Mouse (Mus musculus) stomach, embryonic 16.5 days (tissue): Measurements from ENCODE around the gene Etl4. TPM values are rescaled to one million over a fixed set of nuclear protein-coding genes. Genes with fewer than 3 reads are reported as not detected.

Experiments
- ATAC-seq: fragments of 200-750 bp; cut with Nextera tagmentation; 2 replicates; pipeline ENCODE4 v1.8.0; 2017; ENCODE audit warnings: moderate number of reproducible peaks, moderate TSS enrichment; ENCODE audit not compliant: insufficient read depth, low FRiP score
- H3K27ac ChIP-seq: fragments of 300-500 bp; sonication (generic); 2 replicates; pipeline ENCODE4 v1.5.1; 2014; ENCODE audit warnings: low read length
- H3K27me3 ChIP-seq: fragments of 300-500 bp; sonication (generic); 2 replicates; pipeline ENCODE4 v1.6.1; 2014; ENCODE audit warnings: low read length, control low read depth, mixed read lengths; ENCODE audit not compliant: control insufficient read depth, insufficient read depth
- H3K36me3 ChIP-seq: fragments of 300-500 bp; sonication (generic); 2 replicates; pipeline ENCODE4 v1.6.1; 2014; ENCODE audit warnings: low read length; ENCODE audit not compliant: control insufficient read depth, insufficient read depth
- H3K4me1 ChIP-seq: fragments of 300-500 bp; sonication (generic); 2 replicates; pipeline ENCODE4 v1.6.1; 2014; ENCODE audit warnings: low read length, control low read depth, mixed read lengths; ENCODE audit not compliant: control insufficient read depth, insufficient read depth
- H3K4me2 ChIP-seq: fragments of 300-500 bp; sonication (generic); 2 replicates; pipeline ENCODE4 v1.6.1; 2014; ENCODE audit warnings: low read depth, low read length, mixed read lengths
- H3K4me3 ChIP-seq: fragments of 300-500 bp; sonication (generic); replicated peaks from 2 replicates; pipeline ENCODE4 v1.5.1; 2014; ENCODE audit warnings: mild to moderate bottlenecking, low read length
- H3K9ac ChIP-seq: fragments of 300-500 bp; sonication (generic); 2 replicates; pipeline ENCODE4 v1.6.1; 2014; ENCODE audit warnings: low read length
- H3K9me3 ChIP-seq: fragments of 300-500 bp; sonication (generic); replicated peaks from 2 replicates; pipeline ENCODE4 v1.6.1; 2016; ENCODE audit warnings: low read length, control low read depth; ENCODE audit not compliant: control insufficient read depth
- WGBS: fragments of 180-500 bp; shearing (Covaris S2); extraction: QIAGEN DNeasy Blood & Tissue Kit; methylation state at CpG from one replicate; pipeline ENCODE4 v1.1.7; 2014; 5-methylcytosine and 5-hydroxymethylcytosine counted together
- polyA plus RNA-seq: library from polyadenylated mRNA; unstranded; fragments of >200 nt; fragmentation: Nextera tagmentation; extraction: Ambion mirVana; gene quantifications from 2 replicates; pipeline ENCODE4 v1.2.1, GENCODE M21; 2015

Gene Etl4
- polyA plus RNA-seq, 1 experiment from 2014 or later: 37.3 TPM

DNA sequence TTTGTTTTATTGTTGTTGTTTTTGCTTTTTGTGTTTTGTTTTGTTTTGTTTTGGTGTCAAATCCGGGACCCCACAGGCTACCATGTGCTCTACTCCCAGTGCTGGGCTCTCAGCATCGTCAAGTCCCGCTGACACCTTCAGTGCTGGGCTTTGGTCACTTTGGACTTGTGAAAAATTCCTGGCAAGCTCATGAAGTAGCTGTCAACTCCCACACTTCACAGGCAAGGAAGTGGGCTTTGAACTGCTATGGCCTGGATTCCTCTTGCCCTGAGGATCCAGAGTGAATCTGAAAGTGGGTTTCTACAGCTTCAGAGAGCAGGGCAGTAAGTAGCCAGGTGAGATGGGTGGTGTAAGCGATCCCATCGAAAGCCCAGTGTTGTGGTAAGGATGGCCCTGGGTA is 649.5 kb downstream of the Etl4 start:
- Histone ChIP-seq H3K36me3 (no peaks in the 10 kb centered on the region), H3K4me3 (no peak overlapping the region), H3K4me1 (peaks cover 17% of the 10 kb centered on the region), H3K9me3 (no peaks in the 10 kb centered on the region), H3K27ac (peak overlapping the region; percentile 87), H3K9ac (no peak overlapping the region), H3K4me2 (peak overlapping the region; percentile 24; the same call in 1 of the 2 replicates), H3K27me3 (no peaks in the 10 kb centered on the region)
- no peak for ATAC-seq
- 71% methylated on average over 5 of the region's 5 CpGs for WGBS

DNA sequence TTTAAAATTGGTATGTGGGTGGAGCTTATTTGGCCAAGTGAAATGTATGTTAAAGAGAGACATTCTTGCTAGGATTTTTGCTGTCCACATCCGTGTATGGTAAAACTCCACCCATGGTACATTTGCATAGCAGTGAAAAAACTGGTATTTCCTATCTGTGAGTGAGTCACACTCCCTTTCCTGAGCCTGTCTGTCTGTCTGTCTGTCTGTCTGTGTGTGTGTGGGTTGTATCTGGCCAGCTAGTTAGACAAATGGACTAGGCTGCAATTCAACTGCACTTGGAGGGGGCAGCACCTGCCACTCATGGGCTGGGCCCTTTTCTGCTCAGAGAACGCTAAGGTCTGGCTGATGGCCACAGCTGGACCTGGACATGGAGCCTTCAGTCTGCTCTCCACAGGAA is 650.1 kb downstream of the Etl4 start:
- 26% methylated on average over 2 of the region's 2 CpGs for WGBS
- H3K4me1 ChIP-seq: peaks cover 17% of the 10 kb centered on the region
- H3K27ac ChIP-seq: peak overlapping the region; percentile 87
- H3K4me2 ChIP-seq: peak overlapping the region; percentile 24; the same call in 1 of the 2 replicates
- no peaks in the 10 kb centered on the region for H3K27me3 ChIP-seq
- H3K36me3 ChIP-seq: no peaks in the 10 kb centered on the region
- peak; percentile 68 for ATAC-seq
- no peak overlapping the region for H3K9ac ChIP-seq
- no peak overlapping the region for H3K4me3 ChIP-seq
- H3K9me3 ChIP-seq: no peaks in the 10 kb centered on the region

DNA sequence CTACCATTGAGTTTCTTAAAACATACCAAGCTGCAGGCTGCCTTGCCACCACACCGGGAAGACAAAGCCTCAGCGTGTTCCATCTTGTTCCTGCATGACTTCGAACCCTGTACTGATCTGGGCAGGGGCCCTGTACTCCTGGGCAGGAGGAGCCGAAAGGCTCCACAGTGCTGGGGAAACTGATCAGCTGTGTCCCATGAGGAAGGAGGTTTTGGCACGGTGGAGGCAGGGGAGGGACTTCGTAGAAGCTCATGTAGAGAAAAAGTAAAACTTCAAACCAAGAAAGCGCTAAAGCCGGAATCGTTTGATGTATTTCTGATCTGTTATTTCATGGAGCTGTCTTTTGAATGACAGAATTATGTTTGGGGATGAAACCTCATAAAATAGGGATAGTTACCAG is 651.0 kb downstream of the Etl4 start:
- no peak for ATAC-seq
- no peaks in the 10 kb centered on the region for H3K36me3 ChIP-seq
- H3K9me3 ChIP-seq: no peaks in the 10 kb centered on the region
- H3K4me2 ChIP-seq: no peak overlapping the region
- 88% methylated on average over 9 of the region's 9 CpGs for WGBS
- H3K9ac ChIP-seq: no peak overlapping the region
- H3K4me3 ChIP-seq: no peak overlapping the region
- H3K4me1 ChIP-seq: peaks cover 17% of the 10 kb centered on the region
- no peak overlapping the region for H3K27ac ChIP-seq
- no peaks in the 10 kb centered on the region for H3K27me3 ChIP-seq

DNA sequence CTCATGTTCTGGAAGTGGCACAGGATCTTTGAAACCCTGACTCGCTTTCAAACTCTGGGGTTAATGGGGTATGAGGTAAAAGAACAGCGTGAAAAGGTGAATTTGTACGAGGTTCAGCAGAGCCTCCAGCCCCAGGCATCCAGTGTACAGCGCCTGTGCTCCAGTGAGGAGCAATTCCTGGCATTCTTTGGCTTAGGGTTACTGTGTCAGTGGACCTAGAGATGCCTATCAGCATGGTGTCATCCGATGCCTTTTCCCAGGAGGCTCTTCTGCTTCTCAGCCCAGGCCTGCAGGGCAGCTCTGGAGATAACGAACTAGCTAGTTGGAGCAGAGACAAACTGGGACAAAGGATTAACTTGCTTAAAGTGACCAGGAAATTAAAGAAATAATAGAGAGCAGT is 653.5 kb downstream of the Etl4 start:
- H3K36me3 ChIP-seq: no peaks in the 10 kb centered on the region

DNA sequence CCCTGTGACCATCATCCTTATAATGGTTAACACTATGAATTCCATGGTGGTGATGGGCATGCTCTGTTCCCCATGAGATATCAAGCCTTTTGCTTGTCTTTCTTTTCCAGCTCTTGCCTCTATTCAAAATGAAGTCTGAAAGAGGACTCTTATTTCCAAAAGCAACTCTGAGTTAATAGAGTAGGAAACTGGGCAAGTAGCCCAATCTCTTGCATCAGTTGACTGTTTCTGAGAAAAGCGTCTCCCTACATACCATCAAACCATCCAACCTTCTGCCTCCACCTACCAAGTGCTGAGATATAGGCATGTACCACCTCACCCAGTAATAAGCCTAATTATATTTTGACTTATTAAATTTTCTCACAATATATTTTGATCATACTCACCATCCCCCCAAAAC is 658.9 kb downstream of the Etl4 start:
- no peak overlapping the region for H3K27ac ChIP-seq
- no peak overlapping the region for H3K4me3 ChIP-seq
- H3K9ac ChIP-seq: no peak overlapping the region
- ATAC-seq: no peak
- WGBS: 72% methylated on average over 1 of the region's 1 CpGs
- H3K27me3 ChIP-seq: no peaks in the 10 kb centered on the region
- no peaks in the 10 kb centered on the region for H3K4me1 ChIP-seq
- H3K36me3 ChIP-seq: no peaks in the 10 kb centered on the region
- H3K4me2 ChIP-seq: no peak overlapping the region
- no peaks in the 10 kb centered on the region for H3K9me3 ChIP-seq

More for the DNA sequence above, 653.5 kb downstream of the Etl4 start:
- H3K27me3 ChIP-seq: no peaks in the 10 kb centered on the region
- H3K27ac ChIP-seq: no peak overlapping the region; the same call in 1 of the 2 replicates
- ATAC-seq: no peak
- no peaks in the 10 kb centered on the region for H3K9me3 ChIP-seq
- H3K9ac ChIP-seq: no peak overlapping the region
- peaks cover 17% of the 10 kb centered on the region for H3K4me1 ChIP-seq
- H3K4me2 ChIP-seq: no peak overlapping the region
- H3K4me3 ChIP-seq: no peak overlapping the region
- WGBS: 33% methylated on average over 6 of the region's 6 CpGs

DNA sequence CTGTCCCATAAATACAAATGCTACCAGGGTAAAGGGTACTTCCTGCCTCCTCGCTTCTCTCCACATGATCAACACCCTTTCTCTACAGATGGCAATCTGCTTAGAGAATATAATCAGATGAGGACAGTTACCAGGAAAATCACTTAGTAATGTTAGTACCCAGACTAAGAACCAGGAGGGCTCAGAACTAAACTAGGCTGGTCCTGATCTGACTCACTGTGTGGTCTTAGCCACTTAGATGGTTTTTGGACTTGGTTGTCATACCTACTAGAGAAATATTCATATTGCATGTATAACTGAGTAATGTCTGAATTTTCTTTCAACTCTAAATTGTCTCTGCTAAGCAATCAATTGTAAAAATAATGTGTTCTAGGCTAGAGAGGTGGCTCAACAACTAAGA is 662.4 kb downstream of the Etl4 start:
- no peak overlapping the region for H3K4me3 ChIP-seq
- H3K27ac ChIP-seq: no peak overlapping the region
- no peaks in the 10 kb centered on the region for H3K9me3 ChIP-seq
- H3K27me3 ChIP-seq: no peaks in the 10 kb centered on the region
- H3K4me2 ChIP-seq: no peak overlapping the region
- WGBS: 64% methylated on average over 1 of the region's 1 CpGs
- no peak for ATAC-seq
- no peaks in the 10 kb centered on the region for H3K36me3 ChIP-seq
- no peaks in the 10 kb centered on the region for H3K4me1 ChIP-seq
- H3K9ac ChIP-seq: no peak overlapping the region

DNA sequence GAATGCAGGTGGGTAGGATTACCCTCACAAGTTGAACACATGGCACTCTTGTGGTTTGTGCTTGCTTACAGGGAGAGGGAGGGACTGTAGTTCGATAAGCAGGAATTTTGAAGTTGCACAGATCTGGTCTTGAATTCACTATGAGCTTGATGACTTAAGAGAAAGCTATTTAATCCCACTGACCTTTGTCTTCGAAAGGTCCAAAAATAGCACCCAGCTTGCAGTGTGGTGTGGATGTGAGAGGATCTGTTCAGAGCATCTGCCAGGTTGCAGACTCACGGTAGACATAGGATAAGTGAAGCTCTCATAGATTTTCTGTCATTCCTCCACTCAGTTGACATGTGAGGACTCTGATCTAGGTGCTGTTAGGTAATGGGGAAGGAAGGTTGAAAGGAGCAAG is 670.8 kb downstream of the Etl4 start:
- Histone ChIP-seq H3K4me3 (no peak overlapping the region), H3K27me3 (no peaks in the 10 kb centered on the region), H3K9ac (no peak overlapping the region), H3K4me1 (no peaks in the 10 kb centered on the region), H3K4me2 (no peak overlapping the region), H3K9me3 (no peaks in the 10 kb centered on the region), H3K36me3 (no peaks in the 10 kb centered on the region), H3K27ac (no peak overlapping the region)
- ATAC-seq: no peak
- 64% methylated on average over 3 of the region's 3 CpGs for WGBS

DNA sequence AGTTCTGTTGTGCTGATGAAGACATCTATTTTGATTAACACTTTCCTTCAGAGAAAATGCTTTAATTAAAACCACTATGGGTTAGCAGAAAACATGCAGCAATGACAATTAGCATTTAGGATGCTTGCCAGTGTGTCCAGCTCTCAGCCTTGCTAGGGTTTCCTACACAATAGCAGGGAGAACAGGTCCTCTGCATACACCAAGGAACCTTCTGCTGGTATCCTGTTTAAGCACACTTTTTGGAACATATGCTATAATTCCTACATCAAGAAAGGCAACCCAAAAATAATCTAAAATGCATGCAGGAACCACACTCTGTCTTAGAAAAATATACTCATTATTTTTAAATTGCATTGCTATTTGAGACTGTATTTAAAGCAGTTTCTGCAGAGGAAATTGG is 673.5 kb downstream of the Etl4 start:
- no peak overlapping the region for H3K4me3 ChIP-seq
- no peak overlapping the region for H3K4me2 ChIP-seq
- ATAC-seq: no peak
- no peaks in the 10 kb centered on the region for H3K9me3 ChIP-seq
- no peaks in the 10 kb centered on the region for H3K4me1 ChIP-seq
- no peaks in the 10 kb centered on the region for H3K27me3 ChIP-seq
- H3K9ac ChIP-seq: no peak overlapping the region
- H3K36me3 ChIP-seq: no peaks in the 10 kb centered on the region
- H3K27ac ChIP-seq: no peak overlapping the region

DNA sequence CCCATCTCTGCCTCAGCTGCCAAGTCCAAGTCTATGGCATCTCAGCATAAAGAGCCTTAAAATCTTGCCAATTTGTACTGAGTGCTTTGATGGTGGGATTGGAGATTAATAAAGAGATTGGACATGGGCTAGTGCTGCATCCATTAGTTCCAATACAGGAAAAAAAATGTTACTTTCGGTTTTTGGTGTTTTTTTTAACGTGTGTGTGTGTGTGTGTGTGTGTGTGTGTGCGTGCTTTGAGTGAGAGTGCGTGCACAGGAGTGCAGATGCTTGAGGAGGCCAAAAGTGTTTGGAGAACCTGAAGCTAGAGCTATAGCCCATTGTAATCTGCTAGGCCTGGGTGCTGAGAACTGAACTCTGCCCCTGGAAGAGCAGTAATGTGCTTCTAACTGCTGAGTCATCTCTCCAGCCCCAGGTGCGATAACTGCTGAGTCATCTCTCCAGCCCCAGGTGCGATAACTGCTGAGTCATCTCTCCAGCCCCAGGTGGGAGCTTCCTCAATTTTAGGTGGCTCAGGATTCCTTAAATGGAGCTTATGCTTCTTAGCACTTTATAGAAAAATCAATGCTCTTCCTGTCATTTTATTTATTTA is 674.1 kb downstream of the Etl4 start:
- Histone ChIP-seq H3K4me2 (no peak overlapping the region), H3K9me3 (no peaks in the 10 kb centered on the region), H3K4me1 (no peaks in the 10 kb centered on the region), H3K36me3 (no peaks in the 10 kb centered on the region), H3K9ac (no peak overlapping the region), H3K27ac (no peak overlapping the region), H3K27me3 (no peaks in the 10 kb centered on the region), H3K4me3 (no peak overlapping the region)
- 89% methylated on average over 6 of the region's 6 CpGs for WGBS
- no peak for ATAC-seq

GRCm38 (mm10) chr2:20587913-20588312 is 678.3 kb downstream of the Etl4 start:
- 93% methylated on average over 2 of the region's 2 CpGs for WGBS
- H3K9ac ChIP-seq: no peak overlapping the region
- H3K4me1 ChIP-seq: no peaks in the 10 kb centered on the region
- no peak overlapping the region for H3K4me3 ChIP-seq
- H3K36me3 ChIP-seq: no peaks in the 10 kb centered on the region
- H3K27me3 ChIP-seq: no peaks in the 10 kb centered on the region
- ATAC-seq: no peak
- H3K4me2 ChIP-seq: no peak overlapping the region
- H3K27ac ChIP-seq: no peak overlapping the region
- no peaks in the 10 kb centered on the region for H3K9me3 ChIP-seq
